Mouse (Mus musculus): Measurements from ENCODE around the gene Natd1.

The Natd1 gene

GRCm38 (mm10) chr11:60931869-60932481, 17.4 kb upstream of the Natd1 start, which contains the start of gene Map2k3:
Map2k3 (plus strand) TSS chr11:60932033.
- peak; percentile 97 for DNase-seq (ENCODE audit: low read depth, low spot score)

GRCm38 (mm10) chr11:60931282-60931868, 16.8 kb upstream of the Natd1 start:
- peak; percentile 45 for DNase-seq (ENCODE audit: low read depth, low spot score)

- peak; percentile 89 for DNase-seq (ENCODE audit: low read depth, low spot score)
Observed at GRCm38 (mm10) chr11:60930724-60931281, 16.3 kb upstream of the Natd1 start.

- DNase-seq (ENCODE audit: low read depth, low spot score), result peak; percentile 72
Observed at GRCm38 (mm10) chr11:60927264-60927663, 12.7 kb upstream of the Natd1 start.

- DNase-seq (ENCODE audit: low read depth, low spot score), result no peak
Observed at GRCm38 (mm10) chr11:60924981-60925380, 10.4 kb upstream of the Natd1 start.

GRCm38 (mm10) chr11:60924498-60924897, 9.9 kb upstream of the Natd1 start:
- no peak for DNase-seq (ENCODE audit: low read depth, low spot score)

- DNase-seq (ENCODE audit: low read depth, low spot score), result no peak
Observed at GRCm38 (mm10) chr11:60922964-60923363, 8.4 kb upstream of the Natd1 start.

- DNase-seq (ENCODE audit: low read depth, low spot score), result no peak
Observed at GRCm38 (mm10) chr11:60922195-60922594, 7.6 kb upstream of the Natd1 start.

GRCm38 (mm10) chr11:60920021-60920420, 5.5 kb upstream of the Natd1 start:
- no peak for DNase-seq (ENCODE audit: low read depth, low spot score)

GRCm38 (mm10) chr11:60915201-60915600, 651 bp upstream of the Natd1 start:
- peak; percentile 87 for DNase-seq (ENCODE audit: low read depth, low spot score)

GRCm38 (mm10) chr11:60913301-60914196, 1.0 kb downstream of the Natd1 start:
- DNase-seq (ENCODE audit: low read depth, low spot score), result peak; percentile 89

GRCm38 (mm10) chr11:60912525-60912973, 2.0 kb downstream of the Natd1 start:
- no peak for DNase-seq (ENCODE audit: low read depth, low spot score)

GRCm38 (mm10) chr11:60909626-60910025, 4.9 kb downstream of the Natd1 start:
- no peak for DNase-seq (ENCODE audit: low read depth, low spot score)

- DNase-seq (ENCODE audit: low read depth, low spot score), result peak; percentile 36
Observed at GRCm38 (mm10) chr11:60908073-60908472, 6.5 kb downstream of the Natd1 start.

- DNase-seq (ENCODE audit: low read depth, low spot score), result no peak
Observed at GRCm38 (mm10) chr11:60906449-60906848, 8.1 kb downstream of the Natd1 start.

- no peak for DNase-seq (ENCODE audit: low read depth, low spot score)
Observed at GRCm38 (mm10) chr11:60905407-60906120, 9.0 kb downstream of the Natd1 start.

GRCm38 (mm10) chr11:60903661-60904061, 10.9 kb downstream of the Natd1 start:
- no peak for DNase-seq (ENCODE audit: low read depth, low spot score)

- no peak for DNase-seq (ENCODE audit: low read depth, low spot score)
Observed at GRCm38 (mm10) chr11:60902486-60902885, 12.1 kb downstream of the Natd1 start.

GRCm38 (mm10) chr11:60902001-60902400, 12.5 kb downstream of the Natd1 start:
- DNase-seq (ENCODE audit: low read depth, low spot score), result peak; percentile 25

- no peak for DNase-seq (ENCODE audit: low read depth, low spot score)
Observed at GRCm38 (mm10) chr11:60895915-60896314, 18.6 kb downstream of the Natd1 start.

GRCm38 (mm10) chr11:60890744-60891143, 23.8 kb downstream of the Natd1 start:
- no peak for DNase-seq (ENCODE audit: low read depth, low spot score)

Data from 3T3-L1 (cell line).